Mouse (Mus musculus) forebrain, embryonic 14.5 days (tissue): ENCODE measurements around the gene Yes1. TPM values are rescaled to one million over a fixed set of nuclear protein-coding genes. Genes with fewer than 3 reads are reported as not detected.
"Not testable (repeated sequence)": the region's sequence is repeated elsewhere in the genome, so short reads cannot be mapped to it uniquely, and the experiment has no call there.

ENCODE experiments used
- ATAC-seq: fragments of 200-750 bp; cut with Nextera tagmentation; 2 replicates; pipeline ENCODE4 v1.8.0; 2017; ENCODE audit warnings: mild to moderate bottlenecking, moderate library complexity
- DNase-seq: peaks from one replicate; pipeline ENCODE4 v3.0.0-alpha.2; 2015; ENCODE audit warnings: low spot score
- H3K27ac ChIP-seq: fragments of 300-500 bp; sonication (generic); 2 replicates; pipeline ENCODE4 v1.5.1; 2014; ENCODE audit warnings: low read depth, mild to moderate bottlenecking, control low read depth, low read length, moderate library complexity
- H3K27me3 ChIP-seq: fragments of 300-500 bp; sonication (generic); replicated peaks from 2 replicates; pipeline ENCODE4 v1.6.1; 2014; ENCODE audit warnings: low read length, control low read depth, mixed read lengths; ENCODE audit not compliant: control insufficient read depth, insufficient read depth
- H3K36me3 ChIP-seq: fragments of 300-500 bp; sonication (generic); 2 replicates; pipeline ENCODE4 v1.6.1; 2014; ENCODE audit warnings: low read length, control low read depth; ENCODE audit not compliant: control insufficient read depth, insufficient read depth
- H3K4me1 ChIP-seq: fragments of 300-500 bp; sonication (generic); 2 replicates; pipeline ENCODE4 v1.6.1; 2014; ENCODE audit warnings: antibody characterized with exemption, low read length, control low read depth; ENCODE audit not compliant: control insufficient read depth, insufficient read depth
- H3K4me2 ChIP-seq: fragments of 300-500 bp; sonication (generic); 2 replicates; pipeline ENCODE4 v1.6.1; 2014; ENCODE audit warnings: mild to moderate bottlenecking, control low read depth, low read length
- H3K4me3 ChIP-seq: fragments of 300-500 bp; sonication (generic); 2 replicates; pipeline ENCODE4 v1.5.1; 2014; ENCODE audit warnings: low read depth, low read length, control low read depth
- H3K9ac ChIP-seq: fragments of 300-500 bp; sonication (generic); 2 replicates; pipeline ENCODE4 v1.6.1; 2014; ENCODE audit warnings: mild to moderate bottlenecking, low read length, control low read depth, moderate library complexity
- H3K9me3 ChIP-seq: fragments of 300-500 bp; sonication (generic); replicated peaks from 2 replicates; pipeline ENCODE4 v1.6.1; 2016; ENCODE audit warnings: low read length, control low read depth, mixed read lengths; ENCODE audit not compliant: control insufficient read depth
- WGBS: fragments of 180-500 bp; shearing (Covaris S2); extraction: QIAGEN DNeasy Blood & Tissue Kit; methylation state at CpG from one replicate; pipeline ENCODE4 v1.1.7; 2014; 5-methylcytosine and 5-hydroxymethylcytosine counted together
- polyA plus RNA-seq: library from polyadenylated mRNA; unstranded; fragments of >200 nt; fragmentation: Nextera tagmentation; extraction: Ambion mirVana; gene quantifications from 2 replicates; pipeline ENCODE4 v1.2.1, GENCODE M21; 2014

The Yes1 gene
- polyA plus RNA-seq, 1 experiment from 2014 or later = 19.1 TPM

- under 1% methylated on average over 55 of the region's 55 CpGs for WGBS
- Histone ChIP-seq H3K27me3 (no peaks in the 10 kb centered on the region), H3K27ac (peak overlapping the region; percentile 82), H3K36me3 (no peaks in the 10 kb centered on the region), H3K9me3 (no peaks in the 10 kb centered on the region), H3K4me1 (no peaks in the 10 kb centered on the region), H3K4me3 (peak overlapping the region; percentile 63), H3K4me2 (peak overlapping the region; percentile 71), H3K9ac (peak overlapping the region; percentile 68)
- DNase-seq (peak; percentile 100), ATAC-seq (peak; percentile 99)
Observed at GRCm38 (mm10) chr5:32713703-32714467, 102.9 kb downstream of the Yes1 start.

GRCm38 (mm10) chr5:32717726-32718125 is 106.8 kb downstream of the Yes1 start:
- Histone ChIP-seq H3K27me3 (no peaks in the 10 kb centered on the region), H3K36me3 (no peaks in the 10 kb centered on the region), H3K9me3 (no peaks in the 10 kb centered on the region), H3K9ac (no peak overlapping the region), H3K27ac (no peak overlapping the region), H3K4me2 (no peak overlapping the region), H3K4me1 (no peaks in the 10 kb centered on the region), H3K4me3 (no peak overlapping the region)
- 55% methylated on average over 1 of the region's 1 CpGs for WGBS
- DNase-seq = no peak
- ATAC-seq = no peak

- DNase-seq (no peak), ATAC-seq (no peak)
- Histone ChIP-seq H3K4me2 (no peak overlapping the region), H3K36me3 (no peaks in the 10 kb centered on the region), H3K4me1 (no peaks in the 10 kb centered on the region), H3K27me3 (no peaks in the 10 kb centered on the region), H3K27ac (no peak overlapping the region), H3K9ac (no peak overlapping the region), H3K4me3 (no peak overlapping the region), H3K9me3 (no peaks in the 10 kb centered on the region)
- WGBS = 75% methylated on average over 6 of the region's 6 CpGs
Observed at GRCm38 (mm10) chr5:32718916-32719315, 107.9 kb downstream of the Yes1 start.

GRCm38 (mm10) chr5:32720416-32720815 is 109.4 kb downstream of the Yes1 start:
- no peaks in the 10 kb centered on the region for H3K36me3 ChIP-seq

GRCm38 (mm10) chr5:32721316-32721715 is 110.3 kb downstream of the Yes1 start:
- Histone ChIP-seq H3K27ac (no peak overlapping the region), H3K9me3 (no peaks in the 10 kb centered on the region), H3K4me1 (no peaks in the 10 kb centered on the region), H3K27me3 (no peaks in the 10 kb centered on the region), H3K4me2 (no peak overlapping the region), H3K9ac (no peak overlapping the region), H3K4me3 (no peak overlapping the region), H3K36me3 (no peaks in the 10 kb centered on the region)
- DNase-seq = no peak
- ATAC-seq = no peak
- WGBS = 76% methylated on average over 3 of the region's 3 CpGs

More at GRCm38 (mm10) chr5:32720416-32720815, 109.4 kb downstream of the Yes1 start:
- no peak overlapping the region for H3K4me2 ChIP-seq
- no peak for ATAC-seq
- H3K27ac ChIP-seq = no peak overlapping the region
- no peaks in the 10 kb centered on the region for H3K27me3 ChIP-seq
- no peak overlapping the region for H3K9ac ChIP-seq
- H3K9me3 ChIP-seq = no peaks in the 10 kb centered on the region
- DNase-seq = no peak
- 86% methylated on average over 9 of the region's 9 CpGs for WGBS
- no peaks in the 10 kb centered on the region for H3K4me1 ChIP-seq
- H3K4me3 ChIP-seq = no peak overlapping the region

- Histone ChIP-seq H3K9ac (no peak overlapping the region), H3K4me1 (no peaks in the 10 kb centered on the region), H3K4me3 (no peak overlapping the region), H3K27ac (no peak overlapping the region), H3K36me3 (no peaks in the 10 kb centered on the region), H3K4me2 (no peak overlapping the region), H3K9me3 (no peaks in the 10 kb centered on the region), H3K27me3 (no peaks in the 10 kb centered on the region)
- 73% methylated on average over 7 of the region's 7 CpGs for WGBS
- DNase-seq = no peak
- ATAC-seq = no peak
Observed at GRCm38 (mm10) chr5:32722263-32722662, 111.3 kb downstream of the Yes1 start.

- H3K4me1 ChIP-seq, H3K27ac ChIP-seq, H3K4me2 ChIP-seq, H3K27me3 ChIP-seq, H3K9me3 ChIP-seq, ATAC-seq, H3K9ac ChIP-seq, H3K36me3 ChIP-seq, DNase-seq, H3K4me3 ChIP-seq: not testable (repeated sequence)
- 88% methylated on average over 8 of the region's 8 CpGs for WGBS
Observed at GRCm38 (mm10) chr5:32722711-32723110, 111.7 kb downstream of the Yes1 start.

- Histone ChIP-seq H3K9me3 (no peaks in the 10 kb centered on the region), H3K9ac (no peak overlapping the region), H3K36me3 (no peaks in the 10 kb centered on the region), H3K27ac (no peak overlapping the region), H3K4me1 (no peaks in the 10 kb centered on the region), H3K4me3 (no peak overlapping the region), H3K4me2 (no peak overlapping the region), H3K27me3 (no peaks in the 10 kb centered on the region)
- DNase-seq (no peak), ATAC-seq (no peak)
- 87% methylated on average over 7 of the region's 7 CpGs for WGBS
Observed at GRCm38 (mm10) chr5:32723981-32724380, 113.0 kb downstream of the Yes1 start.

- not testable (repeated sequence) for H3K27me3 ChIP-seq, ATAC-seq, H3K9me3 ChIP-seq, H3K4me1 ChIP-seq, H3K4me2 ChIP-seq, DNase-seq, H3K36me3 ChIP-seq, H3K9ac ChIP-seq, H3K27ac ChIP-seq, H3K4me3 ChIP-seq
- whole genome bisulfite sequencing = 77% methylated on average over 3 of the region's 3 CpGs
Observed at GRCm38 (mm10) chr5:32725397-32725796, 114.4 kb downstream of the Yes1 start.
